Mouse (Mus musculus) myocyte (in vitro differentiated cells): ENCODE data around the gene Csad.

ENCODE experiments used
- E2F4 ChIP-seq: IDR thresholded peaks from one replicate; pipeline ENCODE4 v1.6.1; 2011; ENCODE audit warnings: mild to moderate bottlenecking, control low read depth, moderate library complexity; ENCODE audit not compliant: insufficient read depth
- MAX ChIP-seq: IDR thresholded peaks from one replicate; pipeline ENCODE4 v1.6.1; 2011; ENCODE audit warnings: low read depth, mild to moderate bottlenecking, control low read depth
- POLR2A ChIP-seq: IDR thresholded peaks from one replicate; pipeline ENCODE4 v1.6.1; 2011; ENCODE audit warnings: low read depth, mild to moderate bottlenecking, control low read depth, moderate library complexity; ENCODE audit not compliant: insufficient read length
- POLR2AphosphoS2 ChIP-seq: IDR thresholded peaks from one replicate; pipeline ENCODE4 v1.6.1; 2011; ENCODE audit warnings: low read depth, control low read depth; ENCODE audit not compliant: insufficient read length
- USF1 ChIP-seq: IDR thresholded peaks from one replicate; pipeline ENCODE4 v1.6.1; 2011; ENCODE audit warnings: low read depth, mild to moderate bottlenecking, control low read depth, moderate library complexity

GRCm38 (mm10) chr15:102216459-102217228, 12.1 kb upstream of the Csad start:
- TF ChIP-seq POLR2A = no peak
- TF ChIP-seq POLR2AphosphoS2 = no peak
- TF ChIP-seq E2F4 = no peak
- TF ChIP-seq MAX = no peak
- TF ChIP-seq USF1 = no peak
